Mouse (Mus musculus) left cerebral cortex, postnatal 4 days (tissue): Measurements from ENCODE around the gene Hoga1. TPM values are rescaled to one million over a fixed set of nuclear protein-coding genes. Genes with fewer than 3 reads are reported as not detected.

Experiments
- DNase-seq: peaks from one replicate; pipeline ENCODE4 v3.0.0-alpha.2; 2022
- intact Hi-C: fragments of 180-260 bp; cut with DNase I; formaldehyde crosslinking; loops from one replicate; pipeline ENCODE4 v1.15.1; 2025
- total RNA-seq, 2 experiments: library from RNA; stranded (reverse); gene quantifications; 2 replicates each; pipeline ENCODE4 v1.2.3; 2021

Hoga1 gene
- total RNA-seq, 2 experiments from 2014 or later: 9.0 to 10.2 TPM

- intact Hi-C loops: no loop called here
- DNase-seq: no peak
These were observed 72.7 kb downstream of the Hoga1 start for GRCm38 (mm10) chr19:42118142-42118541.

GRCm38 (mm10) chr19:42118596-42118995, 73.2 kb downstream of the Hoga1 start:
- intact Hi-C loops: no loop called here
- no peak for DNase-seq

- no peak for DNase-seq
- intact Hi-C loops: no loop called here
These were observed 75.0 kb downstream of the Hoga1 start for GRCm38 (mm10) chr19:42120451-42120850.

Other genes with a start within 250 kb of the Hoga1 start
- 1 to 10 TPM; 4.2 to 4.3 TPM for gene Arhgap19, start 243.6 kb upstream of the Hoga1 start, total RNA-seq
- 10 to 100 TPM; 20.4 to 21.7 TPM for gene Frat1, start 215.6 kb upstream of the Hoga1 start, total RNA-seq
- 10 to 100 TPM; 13.3 to 14.1 TPM for gene Frat2, start 197.5 kb upstream of the Hoga1 start, total RNA-seq
- gene Rrp12, start 149.4 kb upstream of the Hoga1 start, total RNA-seq: 10 to 100 TPM; 33.0 to 33.5 TPM
- gene Pgam1, start 133.7 kb upstream of the Hoga1 start, total RNA-seq: 100 to 1,000 TPM; 288 to 313 TPM
- gene Exosc1, start 112.2 kb upstream of the Hoga1 start, total RNA-seq: 10 to 100 TPM; 30.8 to 36.8 TPM
- 10 to 100 TPM; 67.6 to 72.9 TPM for gene Zdhhc16, start 112.1 kb upstream of the Hoga1 start, total RNA-seq
- 10 to 100 TPM; 38.4 to 51.1 TPM for gene Mms19, start 64.5 kb upstream of the Hoga1 start, total RNA-seq
- gene Ubtd1, start 63.8 kb upstream of the Hoga1 start, total RNA-seq: 10 to 100 TPM; 12.7 to 13.5 TPM
- not detected for gene Ankrd2, start 9.6 kb upstream of the Hoga1 start, total RNA-seq
- 1 to 10 TPM; 2.2 to 2.6 TPM for gene 4933411K16Rik, start 6.6 kb downstream of the Hoga1 start, total RNA-seq
- gene Morn4, start 40.7 kb downstream of the Hoga1 start, total RNA-seq: 100 to 1,000 TPM; 108 to 113 TPM
- 10 to 100 TPM; 39.5 TPM for gene Pi4k2a, start 44.9 kb downstream of the Hoga1 start, total RNA-seq
- 1 to 10 TPM; 7.4 to 8.5 TPM for gene Avpi1, start 83.4 kb downstream of the Hoga1 start, total RNA-seq
- gene Marveld1, start 101.8 kb downstream of the Hoga1 start, total RNA-seq: 10 to 100 TPM; 12.5 to 14.7 TPM
- 10 to 100 TPM; 94.5 to 96.4 TPM for gene Zfyve27, start 118.3 kb downstream of the Hoga1 start, total RNA-seq
- gene Sfrp5, start 156.6 kb downstream of the Hoga1 start, total RNA-seq: 1 to 10 TPM in 1 of 2 experiments, under 1 TPM in 1; 0.92 to 1.6 TPM
- 10 to 100 TPM; 87.4 to 88.9 TPM for gene Golga7b, start 202.0 kb downstream of the Hoga1 start, total RNA-seq